In genomic region chr13:96943571-96943970, GRCm38 (mm10) we compare ENCODE assay signal across 10 mouse cellular contexts. TPM values are rescaled to one million over a fixed set of nuclear protein-coding genes. Genes with fewer than 3 reads are reported as not detected.
DNase-seq lines count a peak whose midpoint lies in the region; ATAC-seq and TF ChIP-seq lines count a peak whose summit lies in the region.
"Had no signal": no experiment of that assay in that cellular context is flagged by ENCODE, and none has a peak within 500 bp of the region (broad histone marks: within the 10 kb centered on the region; RNA-seq: fewer than 3 reads in every experiment).

No protein-coding gene starts in this region.

- no peak for TF ChIP-seq POLR2A in brain, embryonic 14.5 days (IDR thresholded peaks at IDR 0.05; ENCODE audit: borderline replicate concordance, extremely low read depth, insufficient read depth, insufficient read length, poor library complexity, severe bottlenecking)
- no peak for TF ChIP-seq POLR2A in thymus, adult 2 months (IDR thresholded peaks at IDR 0.05; ENCODE audit: control insufficient read depth, extremely low read depth, insufficient read depth, low read length, poor library complexity)

- WGBS in liver, postnatal 0 days (ENCODE audit: insufficient replicate concordance) = 60% methylated on average over 3 of the region's 3 CpGs
- 55% methylated on average over 3 of the region's 3 CpGs for WGBS in liver, embryonic 12.5 days (ENCODE audit: insufficient replicate concordance)
- WGBS in intestine, embryonic 15.5 days = 60% methylated on average over 3 of the region's 3 CpGs
- WGBS in thymus, adult 2 months = 66% methylated on average over 3 of the region's 3 CpGs

- peak; percentile 17 for TF ChIP-seq CTCF in liver, postnatal 0 days (IDR thresholded peaks at IDR 0.05; ENCODE audit: low read depth)
- TF ChIP-seq CTCF in brain, embryonic 14.5 days (IDR thresholded peaks at IDR 0.05; ENCODE audit: borderline replicate concordance, extremely low read depth, insufficient read depth, insufficient read length) = no peak
- no peak for TF ChIP-seq CTCF in thymus, adult 2 months (IDR thresholded peaks at IDR 0.05; ENCODE audit: borderline replicate concordance, control insufficient read depth, extremely low read depth, insufficient read depth, low read length, poor library complexity)

- ATAC-seq in liver, postnatal 0 days = no peak
- ATAC-seq in liver, embryonic 12.5 days = no peak
- no peak for ATAC-seq in intestine, embryonic 15.5 days

- no peaks in the 10 kb centered on the region for H3K27me3 ChIP-seq in liver, postnatal 0 days (ENCODE audit: insufficient read depth, low read length)
- no peaks in the 10 kb centered on the region for H3K27me3 ChIP-seq in liver, embryonic 12.5 days (replicated peaks)
- no peaks in the 10 kb centered on the region for H3K27me3 ChIP-seq in intestine, embryonic 15.5 days (replicated peaks)
- H3K27me3 ChIP-seq in thymus, adult 2 months (ENCODE audit: control insufficient read depth, insufficient read depth, low read length) = no peaks in the 10 kb centered on the region
- H3K27me3 ChIP-seq: liver, embryonic 15.5 days had no signal

- no peak overlapping the region for H3K27ac ChIP-seq in liver, postnatal 0 days (ENCODE audit: low read depth)
- no peak overlapping the region for H3K27ac ChIP-seq in liver, embryonic 12.5 days
- no peak overlapping the region for H3K27ac ChIP-seq in intestine, embryonic 15.5 days
- no peak overlapping the region for H3K27ac ChIP-seq in thymus, adult 2 months (ENCODE audit: control insufficient read depth, insufficient read depth, low read length)
- H3K27ac ChIP-seq: liver, embryonic 15.5 days had no signal

- no peak overlapping the region for H3K4me2 ChIP-seq in liver, postnatal 0 days (ENCODE audit: low read depth, low read length)
- H3K4me2 ChIP-seq in liver, embryonic 12.5 days = no peak overlapping the region
- H3K4me2 ChIP-seq in intestine, embryonic 15.5 days (replicated peaks) = no peak overlapping the region
- H3K4me2 ChIP-seq: liver, embryonic 15.5 days had no signal

- no peaks in the 10 kb centered on the region for H3K9me3 ChIP-seq in liver, postnatal 0 days (ENCODE audit: low read length)
- no peaks in the 10 kb centered on the region for H3K9me3 ChIP-seq in liver, embryonic 12.5 days (replicated peaks)
- no peaks in the 10 kb centered on the region for H3K9me3 ChIP-seq in intestine, embryonic 15.5 days
- H3K9me3 ChIP-seq: liver, embryonic 15.5 days had no signal

- TF ChIP-seq EP300 in liver, postnatal 0 days (IDR thresholded peaks at IDR 0.05; ENCODE audit: low read depth) = no peak

- no peaks in the 10 kb centered on the region for H3K36me3 ChIP-seq in liver, postnatal 0 days (replicated peaks; ENCODE audit: insufficient read depth, low read length)
- no peaks in the 10 kb centered on the region for H3K36me3 ChIP-seq in liver, embryonic 12.5 days
- H3K36me3 ChIP-seq in intestine, embryonic 15.5 days = no peaks in the 10 kb centered on the region
- H3K36me3 ChIP-seq in thymus, adult 2 months (ENCODE audit: control insufficient read depth, insufficient read depth, low read length) = no peaks in the 10 kb centered on the region
- H3K36me3 ChIP-seq: liver, embryonic 15.5 days had no signal

- DNase-seq in cerebellum, adult 8-10 months = peak; percentile 7
- no peak for DNase-seq in cerebellum, adult 9-11 months
- peak; percentile 29 for DNase-seq in liver, postnatal 0 days
- peak; percentile 79 for DNase-seq in brain, embryonic 14.5 days (ENCODE audit: low read depth)
- peak; percentile 58 to 72 for DNase-seq in kidney, postnatal 4 days
- no peak for DNase-seq in thymus, adult 2 months
- DNase-seq: thymus, postnatal 25 days had no signal

- no peak overlapping the region for H3K4me3 ChIP-seq in liver, postnatal 0 days (ENCODE audit: low read depth, low read length)
- H3K4me3 ChIP-seq in liver, embryonic 12.5 days = no peak overlapping the region
- H3K4me3 ChIP-seq in intestine, embryonic 15.5 days (replicated peaks) = no peak overlapping the region
- H3K4me3 ChIP-seq in thymus, adult 2 months (ENCODE audit: control insufficient read depth, insufficient read depth, low read length) = no peak overlapping the region
- H3K4me3 ChIP-seq: liver, embryonic 15.5 days had no signal

- H3K4me1 ChIP-seq in liver, postnatal 0 days (ENCODE audit: insufficient read depth) = peaks cover 3% of the 10 kb centered on the region; the same call in 1 of the 2 replicates
- H3K4me1 ChIP-seq in liver, embryonic 12.5 days = no peaks in the 10 kb centered on the region
- 0 out of 2 replicates have a peak, but pooled peaks cover 2% of the 10 kb centered on the region for H3K4me1 ChIP-seq in intestine, embryonic 15.5 days (replicated peaks)
- no peaks in the 10 kb centered on the region for H3K4me1 ChIP-seq in thymus, adult 2 months (replicated peaks; ENCODE audit: control insufficient read depth, insufficient read depth, low read length)
- H3K4me1 ChIP-seq: liver, embryonic 15.5 days had no signal

- no peak overlapping the region for H3K9ac ChIP-seq in liver, postnatal 0 days (replicated peaks)
- no peak overlapping the region for H3K9ac ChIP-seq in liver, embryonic 12.5 days
- no peak overlapping the region for H3K9ac ChIP-seq in intestine, embryonic 15.5 days
- H3K9ac ChIP-seq: liver, embryonic 15.5 days had no signal

RNA-seq across cellular contexts. Expression of gene Gcnt4, which starts 19.1 kb away (rescaled TPM):
- polyA plus RNA-seq in liver, postnatal 0 days (2015; fragmentation: Nextera tagmentation; extraction: Ambion mirVana) = 0.45 and 0.72 TPM in 2 replicates
- 0.67 and 0.68 TPM in 2 replicates for polyA plus RNA-seq in liver, embryonic 12.5 days (2016; fragmentation: Nextera tagmentation; extraction: Ambion mirVana)
- 0.11 and 0.15 TPM in 2 replicates for polyA plus RNA-seq in brain, embryonic 14.5 days (2012; rRNA removed)
- 4.5 and 4.8 TPM in 2 replicates for polyA plus RNA-seq in intestine, embryonic 15.5 days (2015; fragmentation: Nextera tagmentation; extraction: Ambion mirVana)
- polyA plus RNA-seq in thymus, adult 2 months (2012; rRNA removed) = 0.55 and 0.74 TPM in 2 replicates

Comparison
In these comparisons a context has a peak if more than half of its experiments do, and no peak if none do; other contexts are left out.
1. DNase-seq: peak in cerebellum, adult 8-10 months (single experiment), liver, postnatal 0 days (single experiment), brain, embryonic 14.5 days (single experiment) and kidney, postnatal 4 days (2 of 2); none in cerebellum, adult 9-11 months (single experiment) and thymus, adult 2 months (single experiment).